Mouse (Mus musculus) myocyte (in vitro differentiated cells): ENCODE data around the gene Tbc1d17. TPM values are rescaled to one million over a fixed set of nuclear protein-coding genes. Genes with fewer than 3 reads are reported as not detected.

Experiments
- H3K27me3 ChIP-seq: one replicate; pipeline ENCODE4 v1.6.1; 2011; ENCODE audit not compliant: control insufficient read depth, insufficient read depth, insufficient read length
- H3K36me3 ChIP-seq: one replicate; pipeline ENCODE4 v1.6.1; 2011; ENCODE audit not compliant: control insufficient read depth, insufficient read depth
- H3K4me2 ChIP-seq: one replicate; pipeline ENCODE4 v1.6.1; 2011; ENCODE audit warnings: low read depth, control low read depth
- H3K4me3 ChIP-seq: one replicate; pipeline ENCODE4 v1.5.1; 2011; ENCODE audit warnings: mild to moderate bottlenecking, control low read depth, moderate library complexity
- H3K79me2 ChIP-seq: one replicate; pipeline ENCODE4 v1.6.1; 2011; ENCODE audit not compliant: control insufficient read depth, insufficient read depth
- H3ac ChIP-seq: one replicate; pipeline ENCODE4 v1.6.1; 2011; ENCODE audit not compliant: control insufficient read depth, insufficient read length
- CEBPB ChIP-seq: IDR thresholded peaks from 2 replicates; pipeline ENCODE4 v1.6.1; 2011; ENCODE audit warnings: mild to moderate bottlenecking, moderate library complexity; ENCODE audit not compliant: poor library complexity, insufficient read depth, severe bottlenecking
- E2F4 ChIP-seq: IDR thresholded peaks from one replicate; pipeline ENCODE4 v1.6.1; 2011; ENCODE audit warnings: mild to moderate bottlenecking, control low read depth, moderate library complexity; ENCODE audit not compliant: insufficient read depth
- MAX ChIP-seq: IDR thresholded peaks from one replicate; pipeline ENCODE4 v1.6.1; 2011; ENCODE audit warnings: low read depth, mild to moderate bottlenecking, control low read depth
- MYOD1 ChIP-seq, 3 experiments: IDR thresholded peaks; one replicate each; pipeline ENCODE4 v1.6.1; 2011; ENCODE audit warnings: control low read depth in 2 of 3, low read depth in 2 of 3, mild to moderate bottlenecking in 2 of 3, moderate library complexity in 1 of 3; ENCODE audit not compliant: insufficient read length in 2 of 3, control insufficient read depth in 1 of 3
- MYOG ChIP-seq, 3 experiments: IDR thresholded peaks; one replicate each; pipeline ENCODE4 v1.6.1; 2011; ENCODE audit warnings: control low read depth in 2 of 3, low read depth in 2 of 3, mild to moderate bottlenecking in 2 of 3; ENCODE audit not compliant: insufficient read length in 2 of 3, control insufficient read depth in 1 of 3, insufficient read depth in 1 of 3
- POLR2A ChIP-seq: IDR thresholded peaks from one replicate; pipeline ENCODE4 v1.6.1; 2011; ENCODE audit warnings: low read depth, mild to moderate bottlenecking, control low read depth, moderate library complexity; ENCODE audit not compliant: insufficient read length
- POLR2AphosphoS2 ChIP-seq: IDR thresholded peaks from one replicate; pipeline ENCODE4 v1.6.1; 2011; ENCODE audit warnings: low read depth, control low read depth; ENCODE audit not compliant: insufficient read length
- REST ChIP-seq: IDR thresholded peaks from one replicate; pipeline ENCODE4 v1.6.1; 2011; ENCODE audit warnings: mild to moderate bottlenecking, control low read depth, moderate library complexity; ENCODE audit not compliant: insufficient read depth, insufficient read length
- SRF ChIP-seq: IDR thresholded peaks from one replicate; pipeline ENCODE4 v1.6.1; 2011; ENCODE audit warnings: low read depth; ENCODE audit not compliant: control insufficient read depth, insufficient read length
- TCF12 ChIP-seq: IDR thresholded peaks from one replicate; pipeline ENCODE4 v1.6.1; 2011; ENCODE audit warnings: mild to moderate bottlenecking, control low read depth; ENCODE audit not compliant: poor library complexity, insufficient read depth, severe bottlenecking
- TCF3 ChIP-seq: IDR thresholded peaks from one replicate; pipeline ENCODE4 v1.6.1; 2011; ENCODE audit warnings: low read depth, control low read depth; ENCODE audit not compliant: insufficient read length
- USF1 ChIP-seq: IDR thresholded peaks from one replicate; pipeline ENCODE4 v1.6.1; 2011; ENCODE audit warnings: low read depth, mild to moderate bottlenecking, control low read depth, moderate library complexity
- polyA plus RNA-seq: library from polyadenylated mRNA; unstranded; fragments of >200 nt; fragmentation: generic; extraction: Trizol; gene quantifications from one replicate; pipeline ENCODE4 v1.2.1, GENCODE M21; 2012; ENCODE audit warnings: missing spikeins

Tbc1d17 gene
- polyA plus RNA-seq, 1 experiment, result 53.8 TPM

- peak overlapping the region; percentile 80 for H3ac ChIP-seq
- peaks cover 7% of the 10 kb centered on the region for H3K36me3 ChIP-seq
- peak overlapping the region; percentile 72 for H3K4me2 ChIP-seq
- peaks cover 34% of the 10 kb centered on the region for H3K79me2 ChIP-seq
- TF ChIP-seq USF1, result no peak
- no peak for TF ChIP-seq E2F4
- no peak for TF ChIP-seq MYOD1 (IDR thresholded peaks at IDR 0.05; ENCODE audit: control insufficient read depth in 1 of 3, insufficient read length in 2 of 3, low read depth in 2 of 3)
- TF ChIP-seq POLR2A, result peak; percentile 46
- no peak for TF ChIP-seq TCF3
- TF ChIP-seq POLR2AphosphoS2, result no peak
- peak overlapping the region; percentile 94 for H3K4me3 ChIP-seq
- no peaks in the 10 kb centered on the region for H3K27me3 ChIP-seq
These were observed 1.3 kb upstream of the Tbc1d17 start for GRCm38 (mm10) chr7:44850146-44850545.

- TF ChIP-seq SRF (peak; percentile 32), TCF12 (no peak), USF1 (peak; percentile 46), E2F4 (no peak), POLR2AphosphoS2 (peak; percentile 48), MYOD1 (IDR thresholded peaks at IDR 0.05; ENCODE audit: control insufficient read depth in 1 of 3, insufficient read length in 2 of 3, low read depth in 2 of 3) (peak in 1 of 3 experiments; percentile 14), MYOG (IDR thresholded peaks at IDR 0.05; ENCODE audit: control insufficient read depth in 1 of 3, insufficient read depth in 1 of 3, insufficient read length in 2 of 3, low read depth in 2 of 3) (no peak), CEBPB (0 out of 2 replicates have a peak, but pooled peaks have one; percentile 11), REST (no peak), MAX (peak; percentile 12), POLR2A (peak; percentile 61), TCF3 (no peak)
- Histone ChIP-seq H3K79me2 (peaks cover 34% of the 10 kb centered on the region), H3K4me3 (peak overlapping the region; percentile 94), H3K36me3 (peaks cover 7% of the 10 kb centered on the region), H3K4me2 (peak overlapping the region; percentile 72), H3ac (peak overlapping the region; percentile 80), H3K27me3 (no peaks in the 10 kb centered on the region)
These were observed 685 bp upstream of the Tbc1d17 start for GRCm38 (mm10) chr7:44849416-44850111.

GRCm38 (mm10) chr7:44847772-44848171 is 1.1 kb downstream of the Tbc1d17 start:
- Histone ChIP-seq H3K27me3 (no peaks in the 10 kb centered on the region), H3K79me2 (peaks cover 34% of the 10 kb centered on the region), H3K4me3 (peak overlapping the region; percentile 94), H3ac (peak overlapping the region; percentile 80), H3K36me3 (peaks cover 7% of the 10 kb centered on the region), H3K4me2 (peak overlapping the region; percentile 90)
- TF ChIP-seq REST, result no peak
- TF ChIP-seq SRF, result no peak
- no peak for TF ChIP-seq MYOG (IDR thresholded peaks at IDR 0.05; ENCODE audit: control insufficient read depth in 1 of 3, insufficient read depth in 1 of 3, insufficient read length in 2 of 3, low read depth in 2 of 3)
- no peak for TF ChIP-seq TCF3
- no peak for TF ChIP-seq CEBPB
- TF ChIP-seq MAX, result no peak
- no peak for TF ChIP-seq E2F4
- no peak for TF ChIP-seq MYOD1 (IDR thresholded peaks at IDR 0.05; ENCODE audit: control insufficient read depth in 1 of 3, insufficient read length in 2 of 3, low read depth in 2 of 3)
- no peak for TF ChIP-seq POLR2AphosphoS2
- TF ChIP-seq TCF12, result no peak
- TF ChIP-seq USF1, result no peak

- H3ac ChIP-seq, result no peak overlapping the region
- no peak overlapping the region for H3K4me3 ChIP-seq
- no peak for TF ChIP-seq TCF3
- TF ChIP-seq POLR2AphosphoS2, result no peak
- TF ChIP-seq MAX, result no peak
- no peak for TF ChIP-seq SRF
- TF ChIP-seq USF1, result no peak
- TF ChIP-seq REST, result no peak
- no peak for TF ChIP-seq MYOG (IDR thresholded peaks at IDR 0.05; ENCODE audit: control insufficient read depth in 1 of 3, insufficient read depth in 1 of 3, insufficient read length in 2 of 3, low read depth in 2 of 3)
- TF ChIP-seq TCF12, result no peak
- TF ChIP-seq CEBPB, result no peak
- TF ChIP-seq E2F4, result no peak
- no peak for TF ChIP-seq POLR2A
- no peak for TF ChIP-seq MYOD1 (IDR thresholded peaks at IDR 0.05; ENCODE audit: control insufficient read depth in 1 of 3, insufficient read length in 2 of 3, low read depth in 2 of 3)
- no peaks in the 10 kb centered on the region for H3K27me3 ChIP-seq
- H3K36me3 ChIP-seq, result peaks cover 7% of the 10 kb centered on the region
- H3K79me2 ChIP-seq, result peaks cover 29% of the 10 kb centered on the region
- H3K4me2 ChIP-seq, result no peak overlapping the region
These were observed 2.1 kb downstream of the Tbc1d17 start for GRCm38 (mm10) chr7:44846804-44847203.

- Histone ChIP-seq H3ac (no peak overlapping the region), H3K4me3 (no peak overlapping the region), H3K79me2 (peaks cover 12% of the 10 kb centered on the region), H3K4me2 (no peak overlapping the region), H3K36me3 (peaks cover 7% of the 10 kb centered on the region), H3K27me3 (no peaks in the 10 kb centered on the region)
- no peak for TF ChIP-seq POLR2A
- TF ChIP-seq MYOG (IDR thresholded peaks at IDR 0.05; ENCODE audit: control insufficient read depth in 1 of 3, insufficient read depth in 1 of 3, insufficient read length in 2 of 3, low read depth in 2 of 3), result no peak
- no peak for TF ChIP-seq POLR2AphosphoS2
- no peak for TF ChIP-seq USF1
- no peak for TF ChIP-seq TCF3
- TF ChIP-seq MAX, result no peak
- TF ChIP-seq CEBPB, result no peak
- TF ChIP-seq E2F4, result no peak
These were observed 3.9 kb downstream of the Tbc1d17 start for GRCm38 (mm10) chr7:44845006-44845405.
